Comparison of ENCODE assay signal across 22 mouse cellular contexts in the genomic region with DNA sequence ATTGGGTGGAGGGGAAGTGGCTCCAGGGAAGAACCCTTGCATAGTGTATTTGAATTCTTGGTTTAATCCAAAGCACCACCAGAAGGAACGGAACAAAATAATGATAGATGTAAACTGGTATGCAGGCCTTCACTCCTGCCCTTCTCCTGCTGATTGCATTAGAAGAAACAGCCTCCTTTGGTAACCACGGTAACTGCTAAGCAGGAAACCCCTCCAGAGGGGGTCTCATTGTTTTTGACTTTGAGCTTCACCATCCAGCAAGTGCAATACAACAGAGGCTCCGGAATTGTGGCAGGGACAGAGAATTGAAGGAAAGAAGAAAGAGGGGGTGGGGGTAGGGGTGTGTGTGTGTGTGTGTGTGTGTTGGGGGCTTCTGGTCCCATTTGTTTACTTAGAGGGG.
DNase-seq lines count a peak whose midpoint lies in the region; ATAC-seq lines count a peak whose summit lies in the region.
"Had no signal": no experiment of that assay in that cellular context is flagged by ENCODE, and none has a peak within 500 bp of the region (broad histone marks: within the 10 kb centered on the region; RNA-seq: fewer than 3 reads in every experiment).

No protein-coding gene starts in this region.

- H3K27ac ChIP-seq in forebrain, embryonic 10.5 days = no peak overlapping the region
- H3K27ac ChIP-seq in forebrain, embryonic 11.5 days (ENCODE audit: low read depth, low read length) = no peak overlapping the region
- no peak overlapping the region for H3K27ac ChIP-seq in hindbrain, embryonic 14.5 days
- H3K27ac ChIP-seq in midbrain, embryonic 14.5 days (replicated peaks; ENCODE audit: low read depth, low read length) = no peak overlapping the region
- H3K27ac ChIP-seq: gastrocnemius, adult 2 months; heart, embryonic 13.5 days; neural tube, embryonic 15.5 days had no signal

- H3K9me3 ChIP-seq in forebrain, embryonic 10.5 days = no peaks in the 10 kb centered on the region
- H3K9me3 ChIP-seq in forebrain, embryonic 11.5 days (ENCODE audit: control insufficient read depth, low read length) = no peaks in the 10 kb centered on the region
- H3K9me3 ChIP-seq in hindbrain, embryonic 14.5 days (ENCODE audit: control insufficient read depth, low read length) = no peaks in the 10 kb centered on the region
- no peaks in the 10 kb centered on the region for H3K9me3 ChIP-seq in midbrain, embryonic 14.5 days (ENCODE audit: control insufficient read depth, low read length)
- H3K9me3 ChIP-seq: heart, embryonic 13.5 days; megakaryocyte, embryonic 14.5 days; neural tube, embryonic 15.5 days had no signal

- no peak overlapping the region for H3K4me3 ChIP-seq in forebrain, embryonic 10.5 days
- no peak overlapping the region for H3K4me3 ChIP-seq in forebrain, embryonic 11.5 days (ENCODE audit: low read depth, low read length)
- H3K4me3 ChIP-seq in hindbrain, embryonic 14.5 days (replicated peaks; ENCODE audit: low read length) = no peak overlapping the region
- no peak overlapping the region for H3K4me3 ChIP-seq in midbrain, embryonic 14.5 days (replicated peaks; ENCODE audit: low read depth, low read length)
- H3K4me3 ChIP-seq: gastrocnemius, adult 2 months; heart, embryonic 13.5 days; megakaryocyte, embryonic 14.5 days; neural tube, embryonic 15.5 days had no signal

- H3K36me3 ChIP-seq in forebrain, embryonic 10.5 days (replicated peaks) = no peaks in the 10 kb centered on the region
- no peaks in the 10 kb centered on the region for H3K36me3 ChIP-seq in forebrain, embryonic 11.5 days (ENCODE audit: control insufficient read depth, insufficient read depth, low read length)
- H3K36me3 ChIP-seq in hindbrain, embryonic 14.5 days (replicated peaks; ENCODE audit: control insufficient read depth, insufficient read depth) = no peaks in the 10 kb centered on the region
- no peaks in the 10 kb centered on the region for H3K36me3 ChIP-seq in midbrain, embryonic 14.5 days (ENCODE audit: control insufficient read depth, insufficient read depth, low read length)
- H3K36me3 ChIP-seq: heart, embryonic 13.5 days; neural tube, embryonic 15.5 days had no signal

- H3K4me2 ChIP-seq in forebrain, embryonic 11.5 days (ENCODE audit: low read depth, low read length, severe bottlenecking) = no peak overlapping the region
- no peak overlapping the region for H3K4me2 ChIP-seq in hindbrain, embryonic 14.5 days (replicated peaks)
- H3K4me2 ChIP-seq in midbrain, embryonic 14.5 days (ENCODE audit: low read length) = no peak overlapping the region
- H3K4me2 ChIP-seq: heart, embryonic 13.5 days; liver, embryonic 11.5 days; neural tube, embryonic 15.5 days had no signal

- no peak overlapping the region for H3K9ac ChIP-seq in forebrain, embryonic 11.5 days (ENCODE audit: low read length)
- H3K9ac ChIP-seq in hindbrain, embryonic 14.5 days = no peak overlapping the region
- H3K9ac ChIP-seq in midbrain, embryonic 14.5 days (replicated peaks; ENCODE audit: low read length) = no peak overlapping the region
- H3K9ac ChIP-seq: heart, embryonic 13.5 days; neural tube, embryonic 15.5 days had no signal

- H3K27me3 ChIP-seq in forebrain, embryonic 10.5 days (ENCODE audit: poor library complexity, severe bottlenecking) = peaks cover 22% of the 10 kb centered on the region; the same call in 1 of the 2 replicates
- no peaks in the 10 kb centered on the region for H3K27me3 ChIP-seq in forebrain, embryonic 11.5 days (ENCODE audit: control insufficient read depth, insufficient read depth, low read length)
- no peaks in the 10 kb centered on the region for H3K27me3 ChIP-seq in hindbrain, embryonic 14.5 days (ENCODE audit: control insufficient read depth, insufficient read depth, low read length)
- H3K27me3 ChIP-seq in midbrain, embryonic 14.5 days (ENCODE audit: control insufficient read depth, insufficient read depth, low read length) = no peaks in the 10 kb centered on the region

- no peak for ATAC-seq in forebrain, embryonic 11.5 days (replicated peaks; ENCODE audit: low FRiP score)
- no peak for ATAC-seq in hindbrain, embryonic 14.5 days (ENCODE audit: low FRiP score)
- no peak for ATAC-seq in midbrain, embryonic 14.5 days (ENCODE audit: low FRiP score, low TSS enrichment)
- no peak for ATAC-seq in monocyte, adult 5-6 weeks (replicated peaks; ENCODE audit: insufficient number of reproducible peaks, low FRiP score, low TSS enrichment, poor library complexity, severe bottlenecking)
- ATAC-seq: inflammation-experienced regulatory T-cells, adult 6 months had no signal

- H3K4me1 ChIP-seq in forebrain, embryonic 10.5 days = peaks cover 29% of the 10 kb centered on the region
- 0 out of 2 replicates have a peak, but pooled peaks cover 2% of the 10 kb centered on the region for H3K4me1 ChIP-seq in forebrain, embryonic 11.5 days (replicated peaks; ENCODE audit: control insufficient read depth, insufficient read depth, low read length)
- peaks cover 3% of the 10 kb centered on the region; the same call in 1 of the 2 replicates for H3K4me1 ChIP-seq in hindbrain, embryonic 14.5 days (replicated peaks; ENCODE audit: control insufficient read depth, insufficient read depth, low read length)
- H3K4me1 ChIP-seq in midbrain, embryonic 14.5 days (ENCODE audit: control insufficient read depth, insufficient read depth, low read length) = peaks cover 13% of the 10 kb centered on the region
- H3K4me1 ChIP-seq: megakaryocyte, embryonic 14.5 days had no signal

- WGBS in forebrain, embryonic 10.5 days = 17% methylated on average over 3 of the region's 3 CpGs
- 16% methylated on average over 3 of the region's 3 CpGs for WGBS in forebrain, embryonic 11.5 days
- 8% methylated on average over 3 of the region's 3 CpGs for WGBS in hindbrain, embryonic 14.5 days
- 2% methylated on average over 3 of the region's 3 CpGs for WGBS in midbrain, embryonic 14.5 days

- DNase-seq in forebrain, embryonic 10.5 days (ENCODE audit: extremely low spot score, low spot score) = peak; percentile 21
- no peak for DNase-seq in forebrain, embryonic 11.5 days (ENCODE audit: low spot score)
- peak; percentile 92 for DNase-seq in R1 (ENCODE audit: low read depth, low spot score)
- peak; percentile 35 for DNase-seq in hindbrain, embryonic 14.5 days (ENCODE audit: low spot score)
- peak; percentile 52 for DNase-seq in midbrain, embryonic 14.5 days
- no peak for DNase-seq in spleen, adult 12 weeks (ENCODE audit: low spot score)
- no peak for DNase-seq in Muller cell, postnatal 12 days (ENCODE audit: inconsistent ontology term)
- DNase-seq: cerebellum, postnatal 10 days; gastrocnemius, adult 2 months; kidney, adult 8-10 months; kidney, postnatal 36 days; left cerebral cortex, postnatal 4 days; lung, adult 18-20 months; lung, postnatal 14 days; thymus, adult 18-20 months; thymus, postnatal 4 days had no signal

Comparison
In these comparisons a context has a peak if more than half of its experiments do, and no peak if none do; other contexts are left out.
1. DNase-seq: peak in forebrain, embryonic 10.5 days (single experiment), R1 (single experiment), hindbrain, embryonic 14.5 days (single experiment) and midbrain, embryonic 14.5 days (single experiment); none in forebrain, embryonic 11.5 days (single experiment), spleen, adult 12 weeks (single experiment) and Muller cell, postnatal 12 days (single experiment).